Mouse (Mus musculus) naive thymus-derived CD4-positive, alpha-beta T cell, adult 5 months (primary cell): ENCODE data around the gene Lgals4. TPM values are rescaled to one million over a fixed set of nuclear protein-coding genes. Genes with fewer than 3 reads are reported as not detected.

Experiments
- polyA plus RNA-seq: library from polyadenylated mRNA; unstranded; fragments of 100-300 nt; shearing (Covaris generic); gene quantifications from one replicate; pipeline ENCODE4 v1.2.1, GENCODE M21; 2017

The Lgals4 gene
- polyA plus RNA-seq: 29.6 TPM

DNA sequence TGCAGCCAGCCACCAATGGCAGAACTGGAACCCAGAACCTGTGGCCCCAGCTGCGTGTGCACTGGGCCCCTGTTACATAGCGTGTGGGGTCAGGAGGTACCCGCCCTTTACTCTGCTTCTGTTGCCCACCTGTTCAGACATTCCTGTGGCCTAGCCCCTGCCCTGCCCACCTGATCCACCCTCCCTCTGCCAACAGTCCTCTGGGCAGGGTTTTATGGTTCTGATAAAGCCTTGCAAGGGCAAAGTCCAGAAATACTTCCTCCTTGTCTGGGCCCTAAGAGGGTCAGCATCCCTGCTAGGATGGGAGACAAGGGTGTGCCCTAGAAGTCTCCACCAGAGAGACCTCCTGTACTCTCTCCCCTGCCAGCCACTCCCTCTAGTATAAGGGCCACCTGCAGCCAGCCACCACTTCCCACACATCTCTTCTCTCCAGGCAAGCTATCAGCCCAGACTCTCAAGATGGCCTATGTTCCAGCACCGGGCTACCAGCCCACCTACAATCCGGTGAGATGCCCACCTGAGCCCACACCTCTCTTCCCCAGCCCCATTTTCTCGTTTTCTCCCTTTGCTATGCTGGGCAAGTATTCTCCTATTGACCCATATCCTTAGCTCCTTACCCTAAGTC, at the start of gene Lgals4:
TSS of gene Lgals4 (plus strand) at position 132 of the 625 bp plus-strand sequence.

DNA sequence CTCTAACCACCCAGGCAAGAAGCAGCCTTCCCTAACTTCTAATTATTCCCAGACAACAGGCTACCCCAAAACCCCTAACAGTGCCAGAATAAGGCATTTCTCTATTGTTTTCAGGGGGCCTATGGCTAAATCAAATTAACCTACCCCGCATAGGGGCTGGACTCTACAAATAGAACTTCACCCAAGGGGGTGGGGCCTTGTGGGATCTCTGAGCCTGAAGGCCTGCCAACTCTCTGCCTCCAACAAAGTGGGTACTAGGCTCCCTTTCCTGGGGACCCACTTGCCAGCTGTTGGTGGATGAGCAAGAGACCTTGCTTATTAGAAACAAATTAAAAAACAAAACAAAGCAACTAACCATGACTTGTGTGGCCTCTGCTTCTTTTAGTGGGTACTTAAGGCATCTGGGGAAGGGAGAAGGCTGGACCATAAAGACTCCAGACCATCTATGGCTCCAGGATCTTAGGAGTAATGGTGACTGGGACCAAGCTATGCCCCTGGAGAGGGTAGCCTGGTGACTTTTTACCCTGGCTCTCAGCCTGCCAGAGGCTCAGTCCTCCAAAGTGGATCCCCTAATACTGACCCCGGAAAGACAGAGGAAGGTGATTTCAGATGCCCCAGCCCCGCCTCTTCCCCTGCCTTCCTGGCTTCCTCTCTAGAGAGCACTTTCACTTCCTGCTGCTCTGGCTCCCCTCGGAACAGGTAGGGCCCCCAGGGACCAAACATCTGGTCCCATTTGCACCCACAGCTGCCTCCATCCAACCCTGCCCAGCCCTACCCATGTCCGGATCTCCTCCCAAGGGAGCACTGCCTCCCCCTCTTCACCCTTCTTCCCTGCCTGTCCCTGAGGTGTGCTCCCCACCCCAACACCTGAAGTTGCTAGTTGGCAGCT, 45.1 kb upstream of the Lgals4 start, which contains the start of gene Rinl:
TSS of gene Rinl (plus strand) at position 663 of the 889 bp plus-strand sequence.

DNA sequence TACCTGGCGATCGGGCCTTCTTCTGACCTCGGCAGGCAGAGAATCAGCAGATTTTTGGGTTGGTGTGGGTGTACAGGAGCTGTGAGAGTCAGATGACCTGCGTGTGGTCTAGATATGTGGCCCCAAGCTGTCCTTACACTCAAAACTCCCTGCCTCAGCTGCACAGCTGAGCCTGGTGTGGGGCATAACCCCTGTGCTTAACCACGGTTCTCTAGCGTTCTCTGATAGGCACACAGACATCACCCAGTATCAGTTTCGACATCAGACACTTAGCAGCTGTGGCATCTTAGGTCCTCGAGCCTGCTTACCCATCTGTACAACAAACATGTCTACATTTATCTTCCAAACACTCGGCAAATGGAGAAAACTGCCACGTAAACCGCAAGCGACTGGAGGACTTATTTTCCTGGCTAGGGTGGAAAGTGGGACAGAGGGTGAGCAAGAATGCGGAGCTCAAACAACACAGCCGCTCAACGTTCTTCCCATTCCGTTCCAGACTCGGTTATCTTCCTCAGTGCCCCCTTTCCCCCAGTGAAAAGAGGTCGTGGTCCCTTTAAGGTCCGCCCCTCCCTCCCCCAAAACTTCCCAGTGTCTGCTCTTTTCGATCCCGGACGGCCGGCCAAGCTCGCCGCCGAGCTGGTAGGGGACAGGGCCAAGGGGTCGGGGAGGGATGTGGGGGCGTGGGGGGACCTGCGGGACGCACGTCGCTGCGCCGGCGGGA, 25.3 kb upstream of the Lgals4 start, which contains the start of gene Hnrnpl:
TSS of gene Hnrnpl (plus strand) at position 321 of the 721 bp plus-strand sequence.

DNA sequence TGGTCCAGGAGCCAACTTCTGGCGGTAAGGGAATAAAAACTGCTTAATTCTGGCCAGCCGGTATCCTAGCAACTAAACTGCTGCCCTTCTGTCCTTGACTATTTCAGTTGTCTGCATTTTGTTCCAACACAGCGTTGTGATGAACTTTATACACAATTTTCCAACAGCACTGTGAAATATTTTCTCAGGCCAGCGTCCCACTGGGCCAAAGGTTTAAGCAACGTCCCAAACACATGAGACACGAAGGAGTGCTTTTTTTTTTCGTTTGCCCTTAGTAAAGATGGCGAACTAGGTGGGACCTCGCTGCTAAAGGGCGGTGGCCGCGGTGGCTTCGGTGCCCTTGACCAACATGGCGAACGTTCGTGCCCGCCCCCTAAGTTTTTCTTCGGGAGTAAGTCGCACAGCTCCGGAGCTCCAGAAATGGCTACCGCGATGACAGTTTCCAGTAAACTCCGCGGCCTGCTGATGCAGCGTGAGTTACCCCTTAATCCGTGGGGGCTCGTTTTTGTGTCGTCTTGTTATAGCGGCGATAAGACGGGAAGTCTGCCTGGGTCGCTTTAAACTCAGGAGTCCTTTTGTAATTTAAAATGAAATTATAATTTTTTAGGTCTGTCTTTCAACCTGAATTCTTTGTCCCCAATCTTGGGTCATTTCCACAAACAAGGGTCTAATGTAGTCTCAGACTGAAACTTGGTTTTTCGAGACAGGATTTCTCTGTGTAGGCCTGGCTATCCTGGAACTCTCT, 8.5 kb upstream of the Lgals4 start, which contains the start of gene Ech1:
TSS of gene Ech1 (plus strand) at position 277 of the 745 bp plus-strand sequence.

DNA sequence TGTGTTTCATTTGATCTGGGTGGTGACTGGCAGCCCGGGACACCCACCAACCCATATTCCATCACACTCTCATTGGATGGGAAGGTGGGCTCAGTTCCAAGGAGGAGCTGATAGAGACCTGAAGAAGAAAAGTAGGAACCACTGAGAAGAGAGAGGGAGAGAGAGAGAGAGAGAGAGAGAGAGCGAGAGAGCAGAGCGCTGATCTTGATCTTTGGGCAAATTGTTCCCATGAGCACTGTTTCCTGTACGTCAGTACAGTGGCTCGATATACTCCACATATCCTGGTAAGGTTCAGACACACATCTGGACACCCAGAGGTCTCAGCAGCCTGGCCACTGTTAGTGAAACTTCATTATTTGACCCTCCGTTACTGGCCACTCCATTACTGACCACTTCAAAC, 29.9 kb downstream of the Lgals4 start, which contains the start of gene Lgals7:
TSS of gene Lgals7 (plus strand) at position 314 of the 400 bp plus-strand sequence.

DNA sequence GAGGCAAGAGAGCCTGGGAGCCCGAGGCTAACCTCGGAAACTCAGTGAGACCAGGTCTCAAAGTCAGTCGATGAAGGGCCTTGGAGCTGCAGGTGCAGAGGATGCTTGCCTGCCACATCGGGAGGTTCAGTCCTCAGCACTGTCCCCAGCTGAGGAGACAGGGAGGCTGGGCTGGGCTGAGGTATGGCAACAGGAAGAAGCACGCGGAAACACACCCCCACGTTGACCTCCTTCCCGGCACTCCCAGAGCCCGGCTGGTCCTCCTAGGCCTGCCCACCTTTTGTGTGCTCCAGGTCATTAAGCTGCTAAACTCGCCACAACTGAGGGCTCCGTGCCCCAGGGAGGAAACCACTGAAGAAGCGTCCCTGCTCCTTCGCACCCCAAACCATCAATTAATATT, 47.5 kb downstream of the Lgals4 start, which contains the start of gene Capn12:
TSS of gene Capn12 (plus strand) at position 224 of the 400 bp plus-strand sequence.

Other genes starting within 250 kb of the Lgals4 start
- gene Samd4b, start 235.7 kb upstream of the Lgals4 start, polyA plus RNA-seq: 48.1 TPM
- 6.2 TPM for gene Pak4, start 235.7 kb upstream of the Lgals4 start, polyA plus RNA-seq
- not detected for gene Acp7, start 202.5 kb upstream of the Lgals4 start, polyA plus RNA-seq
- gene Fbxo27, start 141.0 kb upstream of the Lgals4 start, polyA plus RNA-seq: 1.0 TPM
- 16.6 TPM for gene Fbxo17, start 117.0 kb upstream of the Lgals4 start, polyA plus RNA-seq
- 48.4 TPM for gene Mrps12, start 92.0 kb upstream of the Lgals4 start, polyA plus RNA-seq
- gene Sars2, start 91.9 kb upstream of the Lgals4 start, polyA plus RNA-seq: 21.3 TPM
- not detected for gene Ccer2, start 77.7 kb upstream of the Lgals4 start, polyA plus RNA-seq
- 70.1 TPM for gene Sirt2, start 67.1 kb upstream of the Lgals4 start, polyA plus RNA-seq
- 139 TPM for gene Nfkbib, start 66.3 kb upstream of the Lgals4 start, polyA plus RNA-seq
- 155 TPM for gene Rinl, start 44.9 kb upstream of the Lgals4 start, polyA plus RNA-seq
- 428 TPM for gene Hnrnpl, start 25.3 kb upstream of the Lgals4 start, polyA plus RNA-seq
- 114 TPM for gene Ech1, start 8.6 kb upstream of the Lgals4 start, polyA plus RNA-seq
- gene Lgals7, start 30.0 kb downstream of the Lgals4 start, polyA plus RNA-seq: 1.9 TPM
- 0.25 TPM for gene Capn12, start 47.6 kb downstream of the Lgals4 start, polyA plus RNA-seq
- gene Actn4, start 128.5 kb downstream of the Lgals4 start, polyA plus RNA-seq: 297 TPM
- gene Eif3k, start 148.0 kb downstream of the Lgals4 start, polyA plus RNA-seq: 355 TPM
- 107 TPM for gene Map4k1, start 148.2 kb downstream of the Lgals4 start, polyA plus RNA-seq